Mouse (Mus musculus) midbrain, embryonic 10.5 days (tissue): ENCODE results near the gene Rhog. TPM values are rescaled to one million over a fixed set of nuclear protein-coding genes. Genes with fewer than 3 reads are reported as not detected.
A peak's percentile ranks its signal among the peaks of the same experiment; 100 is the strongest.
"Not testable (repeated sequence)": the region's sequence is repeated elsewhere in the genome, so short reads cannot be mapped to it uniquely, and the experiment has no call there.

Experiments
- DNase-seq: peaks from one replicate; pipeline ENCODE4 v3.0.0-alpha.2; 2017; ENCODE audit warnings: low spot score
- H3K27ac ChIP-seq: fragments of 300-500 bp; sonication (generic); replicated peaks from 2 replicates; pipeline ENCODE4 v1.5.1; 2016; ENCODE audit warnings: mild to moderate bottlenecking
- H3K27me3 ChIP-seq: fragments of 300-500 bp; sonication (generic); 2 replicates; pipeline ENCODE4 v1.6.1; 2016; ENCODE audit warnings: low read depth, mild to moderate bottlenecking; ENCODE audit not compliant: poor library complexity, severe bottlenecking
- H3K36me3 ChIP-seq: fragments of 300-500 bp; sonication (generic); 2 replicates; pipeline ENCODE4 v1.6.1; 2016; ENCODE audit warnings: mild to moderate bottlenecking, moderate library complexity
- H3K4me1 ChIP-seq: fragments of 300-500 bp; sonication (generic); 2 replicates; pipeline ENCODE4 v1.6.1; 2016
- H3K4me3 ChIP-seq: fragments of 300-500 bp; sonication (generic); 2 replicates; pipeline ENCODE4 v1.5.1; 2016; ENCODE audit warnings: mild to moderate bottlenecking, moderate library complexity
- H3K9me3 ChIP-seq: fragments of 300-500 bp; sonication (generic); replicated peaks from 2 replicates; pipeline ENCODE4 v1.6.1; 2016; ENCODE audit warnings: mild to moderate bottlenecking
- WGBS: fragments of 180-500 bp; shearing (Covaris S2); methylation state at CpG from one replicate; pipeline ENCODE4 v1.1.7; 2016; 5-methylcytosine and 5-hydroxymethylcytosine counted together
- polyA plus RNA-seq: library from polyadenylated mRNA; unstranded; fragments of >200 nt; fragmentation: Nextera tagmentation; extraction: Ambion mirVana; gene quantifications from 2 replicates; pipeline ENCODE4 v1.2.1, GENCODE M21; 2016

Gene Rhog
- polyA plus RNA-seq, 1 experiment from 2014 or later, result 34.8 TPM

DNA sequence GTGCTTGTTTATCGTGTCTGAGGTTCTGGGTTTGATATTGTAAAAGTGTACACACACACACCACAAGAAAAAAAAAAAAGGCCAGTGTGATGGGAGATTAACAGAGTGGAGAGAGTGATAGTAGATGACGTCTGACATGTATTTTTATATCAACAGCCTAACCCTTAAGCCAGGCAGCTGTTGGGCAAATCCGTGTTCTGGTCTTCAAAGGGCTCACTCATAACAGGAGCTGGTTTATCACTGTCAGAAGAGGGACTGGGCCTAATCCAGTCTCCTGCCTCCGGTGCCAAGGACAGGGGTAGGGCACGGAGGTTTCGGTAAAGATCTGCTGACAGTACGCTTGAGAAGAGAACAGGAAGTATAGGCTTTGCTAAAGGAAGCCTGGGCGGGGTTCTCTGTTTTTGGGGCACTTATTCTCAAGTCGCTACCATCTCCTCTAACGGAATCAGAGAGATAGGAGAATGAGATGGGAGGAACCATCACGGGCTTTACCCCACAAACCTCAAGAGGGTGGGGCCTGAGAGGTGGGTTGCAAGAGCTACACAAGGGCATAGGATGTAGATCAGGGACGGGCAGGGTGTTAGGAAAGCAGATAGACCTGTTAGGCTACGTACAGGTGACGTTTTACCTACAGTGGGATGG lies 10.7 kb upstream of the Rhog start:
- DNase-seq, result no peak
- no peaks in the 10 kb centered on the region for H3K36me3 ChIP-seq
- peak overlapping the region; percentile 91 for H3K4me3 ChIP-seq
- no peak overlapping the region for H3K27ac ChIP-seq
- H3K4me1 ChIP-seq, result peaks cover 11% of the 10 kb centered on the region
- 50% methylated on average over 14 of the region's 14 CpGs for WGBS
- H3K27me3 ChIP-seq, result peaks cover 24% of the 10 kb centered on the region
- H3K9me3 ChIP-seq, result no peaks in the 10 kb centered on the region

- 96% methylated on average over 10 of the region's 10 CpGs for WGBS
- not testable (repeated sequence) for H3K4me3 ChIP-seq, DNase-seq, H3K36me3 ChIP-seq, H3K9me3 ChIP-seq, H3K27ac ChIP-seq
- H3K4me1 ChIP-seq, result peaks cover 11% of the 10 kb centered on the region
- peaks cover 24% of the 10 kb centered on the region for H3K27me3 ChIP-seq
These were observed 10.2 kb upstream of the Rhog start for GRCm38 (mm10) chr7:102266021-102266400.

- H3K36me3 ChIP-seq, result no peaks in the 10 kb centered on the region
- H3K9me3 ChIP-seq, result no peaks in the 10 kb centered on the region
- H3K4me3 ChIP-seq, result no peak overlapping the region
- 81% methylated on average over 2 of the region's 2 CpGs for WGBS
- DNase-seq, result no peak
- no peak overlapping the region for H3K27ac ChIP-seq
- H3K4me1 ChIP-seq, result peaks cover under 1% of the 10 kb centered on the region
- H3K27me3 ChIP-seq, result peaks cover 2% of the 10 kb centered on the region
These were observed 7.2 kb upstream of the Rhog start for GRCm38 (mm10) chr7:102263020-102263419.

DNA sequence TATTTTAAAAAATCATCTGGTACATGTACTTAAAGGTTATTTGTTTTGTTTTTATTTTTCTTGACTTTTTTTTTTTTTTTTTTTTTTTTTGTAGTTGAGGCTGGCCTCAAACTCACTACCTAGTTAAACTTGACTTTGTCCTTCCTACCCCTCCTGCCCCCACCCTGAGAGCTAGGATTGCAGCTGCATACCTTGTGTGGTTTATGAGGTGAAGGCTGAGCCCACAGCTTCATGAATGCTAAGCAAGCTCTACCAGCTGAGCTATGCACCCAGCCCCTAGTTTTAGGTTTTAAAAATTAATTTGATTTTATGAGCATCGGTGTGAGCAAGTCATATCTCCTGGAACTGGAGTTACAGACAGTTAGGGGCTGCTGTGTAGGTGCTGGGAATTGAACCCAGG lies 4.7 kb upstream of the Rhog start:
- Histone ChIP-seq H3K36me3 (no peaks in the 10 kb centered on the region), H3K9me3 (no peaks in the 10 kb centered on the region), H3K27me3 (no peaks in the 10 kb centered on the region), H3K4me3 (no peak overlapping the region), H3K4me1 (no peaks in the 10 kb centered on the region), H3K27ac (no peak overlapping the region)
- 92% methylated on average over 1 of the region's 1 CpGs for WGBS
- DNase-seq, result no peak

- Histone ChIP-seq H3K27me3 (no peaks in the 10 kb centered on the region), H3K4me1 (no peaks in the 10 kb centered on the region), H3K27ac (no peak overlapping the region), H3K9me3 (no peaks in the 10 kb centered on the region), H3K36me3 (no peaks in the 10 kb centered on the region), H3K4me3 (no peak overlapping the region)
- WGBS, result 88% methylated on average over 10 of the region's 10 CpGs
- no peak for DNase-seq
These were observed 4.0 kb upstream of the Rhog start for GRCm38 (mm10) chr7:102259716-102260479.

- H3K27ac ChIP-seq, result no peak overlapping the region
- H3K4me3 ChIP-seq, result no peak overlapping the region
- no peaks in the 10 kb centered on the region for H3K4me1 ChIP-seq
- no peaks in the 10 kb centered on the region for H3K36me3 ChIP-seq
- H3K9me3 ChIP-seq, result no peaks in the 10 kb centered on the region
- DNase-seq, result no peak
- no peaks in the 10 kb centered on the region for H3K27me3 ChIP-seq
- 88% methylated on average over 3 of the region's 3 CpGs for WGBS
These were observed 2.9 kb upstream of the Rhog start for GRCm38 (mm10) chr7:102258753-102259152.

GRCm38 (mm10) chr7:102258189-102258588 lies 2.3 kb upstream of the Rhog start:
- Histone ChIP-seq H3K36me3 (no peaks in the 10 kb centered on the region), H3K27me3 (no peaks in the 10 kb centered on the region), H3K4me3 (no peak overlapping the region), H3K9me3 (no peaks in the 10 kb centered on the region), H3K27ac (no peak overlapping the region), H3K4me1 (no peaks in the 10 kb centered on the region)
- 19% methylated on average over 4 of the region's 4 CpGs for WGBS
- peak; percentile 80 for DNase-seq

DNA sequence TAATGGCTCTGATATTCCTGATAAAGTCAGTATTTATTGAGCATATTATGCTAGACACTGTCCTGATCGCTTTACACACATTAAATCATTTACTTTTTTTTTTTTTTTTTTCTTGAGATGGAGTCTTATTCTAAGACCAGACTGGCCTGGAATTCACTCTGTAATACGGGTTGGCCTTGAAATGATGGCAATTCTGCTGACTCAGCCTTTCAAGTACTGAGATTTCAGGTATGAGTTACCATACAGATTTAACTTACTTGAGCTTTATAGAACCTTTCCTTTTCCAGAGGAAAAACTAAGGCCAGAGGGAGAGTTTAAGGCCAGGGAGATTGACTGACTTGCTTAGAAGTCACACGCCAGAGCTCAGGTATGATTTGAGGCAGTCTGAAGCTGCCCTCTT lies 782 bp upstream of the Rhog start:
- Histone ChIP-seq H3K36me3 (no peaks in the 10 kb centered on the region), H3K27me3 (no peaks in the 10 kb centered on the region), H3K4me3 (no peak overlapping the region), H3K9me3 (no peaks in the 10 kb centered on the region), H3K4me1 (no peaks in the 10 kb centered on the region), H3K27ac (no peak overlapping the region)
- 83% methylated on average over 3 of the region's 3 CpGs for WGBS
- DNase-seq, result no peak

- WGBS, result 86% methylated on average over 1 of the region's 1 CpGs
- Histone ChIP-seq H3K27ac (no peak overlapping the region), H3K36me3 (no peaks in the 10 kb centered on the region), H3K4me3 (no peak overlapping the region), H3K9me3 (no peaks in the 10 kb centered on the region), H3K4me1 (peaks cover 17% of the 10 kb centered on the region), H3K27me3 (no peaks in the 10 kb centered on the region)
- DNase-seq, result no peak
These were observed 2.2 kb downstream of the Rhog start for GRCm38 (mm10) chr7:102253631-102254030.

DNA sequence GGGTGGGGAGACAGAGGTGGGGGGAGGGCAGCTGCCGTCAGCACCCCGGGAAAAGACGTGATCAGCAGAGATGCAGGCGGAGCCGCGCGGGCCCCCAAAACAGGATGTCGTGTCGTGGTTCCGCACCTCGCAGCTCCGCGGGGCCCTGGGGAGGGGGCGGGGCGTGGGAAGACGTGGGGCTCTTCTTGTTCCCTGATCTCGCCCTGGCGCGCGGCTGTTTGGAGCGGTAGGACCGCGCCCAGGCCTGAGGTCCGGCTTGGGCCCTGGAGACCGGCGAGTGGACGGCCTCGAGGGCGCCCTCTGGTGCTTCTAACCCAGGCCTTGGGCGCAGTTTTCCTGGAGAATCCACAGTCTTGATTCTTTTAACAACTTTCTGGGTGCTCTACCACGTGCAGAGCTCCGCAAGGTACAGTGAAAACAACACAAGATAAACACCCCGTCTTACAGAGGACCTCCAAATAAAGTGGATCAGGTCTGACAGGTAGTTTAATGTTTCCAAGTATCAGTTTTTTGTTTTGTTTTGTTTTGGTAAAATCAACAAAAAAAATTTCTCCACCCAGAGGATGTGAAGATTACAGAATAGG lies 5.1 kb downstream of the Rhog start:
- no peaks in the 10 kb centered on the region for H3K36me3 ChIP-seq
- under 1% methylated on average over 33 of the region's 33 CpGs for WGBS

DNA sequence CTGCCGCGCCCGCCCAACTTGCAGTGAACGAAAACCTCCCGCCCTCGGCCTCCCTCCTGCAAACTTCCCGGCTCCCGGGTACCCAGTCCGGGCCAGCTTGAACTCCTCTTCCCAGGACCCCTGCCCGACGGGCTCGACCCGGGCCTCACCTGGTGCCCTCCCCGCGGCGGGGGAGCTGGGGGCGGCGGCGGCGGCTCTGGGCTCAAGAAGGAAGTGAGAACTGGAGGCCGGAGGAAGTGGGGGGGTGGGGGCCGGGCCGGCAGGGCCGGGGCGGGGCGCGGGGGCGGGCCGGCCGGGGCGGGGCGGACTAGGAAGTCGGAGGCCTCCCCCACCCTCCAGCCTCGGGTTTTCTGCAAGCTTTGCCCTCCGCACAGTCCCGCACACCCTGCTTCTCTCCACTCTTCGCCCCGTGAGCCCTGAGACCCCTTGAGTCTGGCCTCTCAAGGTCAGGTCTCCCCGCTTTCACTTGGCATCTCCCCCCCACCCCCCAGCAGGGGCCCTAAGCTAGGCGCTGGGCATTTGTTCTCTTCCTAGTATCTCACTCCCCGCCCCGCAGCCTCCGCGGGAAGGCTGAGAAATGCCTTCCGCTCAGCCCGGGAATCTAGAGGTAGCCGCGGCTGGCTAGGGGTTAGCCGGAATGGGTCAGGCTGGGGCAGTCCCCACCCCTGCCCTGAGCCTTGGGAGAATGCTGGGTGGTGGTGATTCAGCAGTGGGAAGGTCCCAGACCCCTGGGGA lies 5.8 kb downstream of the Rhog start:
- no peaks in the 10 kb centered on the region for H3K36me3 ChIP-seq
- no peaks in the 10 kb centered on the region for H3K27me3 ChIP-seq
- under 1% methylated on average over 39 of the region's 49 CpGs for WGBS
- peak overlapping the region; percentile 95 for H3K27ac ChIP-seq
- peaks cover 52% of the 10 kb centered on the region for H3K4me1 ChIP-seq
- peak overlapping the region; percentile 90 for H3K4me3 ChIP-seq
- no peaks in the 10 kb centered on the region for H3K9me3 ChIP-seq
- peak; percentile 79 for DNase-seq

More for the DNA sequence above, 5.1 kb downstream of the Rhog start:
- DNase-seq, result peak; percentile 89
- Histone ChIP-seq H3K27me3 (no peaks in the 10 kb centered on the region), H3K4me3 (peak overlapping the region; percentile 90), H3K27ac (peak overlapping the region; percentile 95), H3K9me3 (no peaks in the 10 kb centered on the region), H3K4me1 (peaks cover 46% of the 10 kb centered on the region)

GRCm38 (mm10) chr7:102249531-102249895 lies 6.3 kb downstream of the Rhog start:
- DNase-seq, result no peak
- Histone ChIP-seq H3K9me3 (no peaks in the 10 kb centered on the region), H3K4me3 (peak overlapping the region; percentile 90), H3K36me3 (peaks cover under 1% of the 10 kb centered on the region; the same call in 1 of the 2 replicates), H3K27ac (peak overlapping the region; percentile 95), H3K4me1 (peaks cover 58% of the 10 kb centered on the region), H3K27me3 (no peaks in the 10 kb centered on the region)
- 0% methylated on average over 23 of the region's 23 CpGs for WGBS
